Mouse (Mus musculus): ENCODE data around the gene Btbd19.

The Btbd19 gene

GRCm38 (mm10) chr4:117110985-117111384 is 14.5 kb downstream of the Btbd19 start:
- DNase-seq: no peak

GRCm38 (mm10) chr4:117110249-117110648 is 15.3 kb downstream of the Btbd19 start:
- no peak for DNase-seq

GRCm38 (mm10) chr4:117109330-117109729 is 16.2 kb downstream of the Btbd19 start:
- no peak for DNase-seq

DNA sequence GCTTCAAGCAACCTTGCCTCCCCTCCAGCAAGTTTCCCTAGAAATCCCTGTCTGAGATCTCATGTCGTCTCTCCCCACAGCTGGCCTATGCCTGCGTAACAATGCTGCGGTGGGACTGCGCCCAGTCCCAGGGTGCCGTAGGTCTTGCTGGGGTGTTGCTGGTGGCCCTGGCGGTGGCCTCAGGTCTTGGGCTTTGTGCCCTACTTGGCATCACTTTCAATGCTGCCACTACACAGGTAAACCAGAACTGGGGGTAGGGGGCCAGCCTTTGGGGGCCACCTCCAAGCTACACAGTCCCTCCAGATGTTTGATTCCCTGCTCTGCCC is 17.0 kb downstream of the Btbd19 start:
- no peak for DNase-seq

GRCm38 (mm10) chr4:117107813-117108523 is 17.6 kb downstream of the Btbd19 start:
- DNase-seq: no peak

GRCm38 (mm10) chr4:117105127-117105526 is 20.4 kb downstream of the Btbd19 start:
- no peak for DNase-seq

DNA sequence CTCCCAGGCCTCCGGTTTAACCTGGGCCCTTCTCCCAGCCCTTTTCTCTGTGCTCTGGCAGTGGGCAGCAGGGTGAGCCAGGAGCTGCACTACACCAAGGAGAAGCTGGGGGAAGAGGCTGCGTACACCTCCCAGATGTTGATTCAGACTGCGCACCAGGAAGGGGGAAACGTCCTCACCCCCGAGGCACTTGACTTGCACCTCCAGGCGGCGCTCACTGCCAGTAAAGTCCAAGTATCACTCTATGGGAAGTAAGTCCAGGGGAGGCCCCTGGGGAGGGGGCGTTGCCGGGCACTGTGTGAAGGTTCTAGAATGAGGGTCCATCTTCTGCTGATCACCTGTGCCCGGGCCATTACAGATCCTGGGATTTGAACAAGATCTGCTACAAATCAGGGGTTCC is 20.9 kb downstream of the Btbd19 start:
- no peak for DNase-seq

DNA sequence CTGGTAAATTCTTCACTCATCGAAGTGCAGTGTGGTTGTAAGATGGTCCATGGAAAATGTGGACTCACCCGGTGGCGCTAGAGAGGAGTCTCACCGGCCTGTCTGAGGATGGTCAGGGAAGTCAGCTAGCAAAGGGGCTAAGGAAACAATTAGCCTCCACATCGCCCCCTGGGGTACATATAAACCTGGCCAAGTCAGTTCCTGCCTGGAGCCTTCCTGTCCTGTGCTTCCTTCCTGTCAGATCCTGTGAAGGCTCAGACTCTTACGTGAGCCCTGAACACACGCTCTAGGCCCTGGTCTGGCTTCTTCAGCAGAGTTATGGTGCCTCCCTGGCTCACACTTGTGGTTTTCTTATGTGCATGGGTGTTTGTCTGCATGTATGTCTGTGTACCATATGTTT is 24.3 kb downstream of the Btbd19 start:
- DNase-seq: no peak

DNA sequence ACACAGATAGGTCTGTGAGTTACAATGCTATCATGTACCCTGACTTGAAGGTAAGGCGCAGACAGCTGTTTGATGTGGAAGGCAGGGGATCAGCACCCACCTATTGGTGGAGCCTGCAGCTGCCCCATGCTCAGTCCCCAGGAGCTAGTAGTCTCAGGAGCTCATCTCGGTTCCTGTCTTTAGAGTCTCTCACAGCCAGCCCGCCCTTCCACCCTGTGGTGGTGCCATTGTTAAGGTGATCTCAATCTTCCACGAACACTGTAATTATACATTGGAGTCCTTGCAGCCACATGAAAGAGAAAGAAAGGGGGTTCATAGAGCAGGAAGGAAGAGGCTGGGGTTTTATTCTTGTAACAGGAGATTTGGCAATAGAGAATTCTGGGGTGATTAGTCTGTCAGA is 25.5 kb downstream of the Btbd19 start:
- DNase-seq: no peak

GRCm38 (mm10) chr4:117098764-117099036 is 26.8 kb downstream of the Btbd19 start:
- DNase-seq: no peak

- DNase-seq: no peak
These were observed 27.4 kb downstream of the Btbd19 start for GRCm38 (mm10) chr4:117097969-117098763.

- DNase-seq: no peak
These were observed 28.9 kb downstream of the Btbd19 start for GRCm38 (mm10) chr4:117096666-117097065.

GRCm38 (mm10) chr4:117095551-117096452 is 29.7 kb downstream of the Btbd19 start, which contains the start of gene Ptch2:
Gene Ptch2 (plus strand): TSS chr4:117096075.
- DNase-seq: peak; percentile 88

DNA sequence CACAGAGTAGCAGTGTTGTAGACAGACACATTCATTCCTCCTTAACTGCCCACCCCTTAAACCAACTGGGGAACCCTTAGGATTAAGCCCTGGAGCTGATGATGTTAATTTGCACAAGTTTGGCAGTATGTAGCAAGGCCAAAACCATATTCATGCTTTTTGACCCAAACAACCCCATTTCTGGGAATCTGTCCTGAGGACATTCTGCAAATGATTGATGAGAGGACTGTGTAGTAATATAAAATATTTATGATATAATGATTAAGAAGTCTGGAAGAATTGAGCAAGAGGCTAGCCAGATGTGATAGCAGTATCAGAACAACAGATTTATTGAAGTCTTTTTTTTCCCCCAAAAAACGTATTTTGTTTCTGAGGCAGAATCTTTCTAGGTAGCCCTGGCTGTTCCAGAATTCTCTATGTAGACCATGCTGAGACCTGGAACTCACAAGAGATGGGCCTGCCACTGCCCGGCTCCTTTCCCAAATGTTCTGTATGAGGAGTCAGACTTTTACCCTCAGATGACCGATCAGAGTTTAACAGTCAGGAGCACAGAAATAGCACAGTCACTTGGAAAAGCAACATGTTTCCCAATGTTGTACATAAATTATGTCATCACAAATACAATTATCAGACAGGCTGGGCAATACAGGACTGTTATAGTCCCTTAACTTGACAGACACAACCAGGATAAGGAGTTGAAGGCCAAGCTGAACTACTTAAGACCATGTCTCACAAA is 30.7 kb downstream of the Btbd19 start:
- DNase-seq: no peak

DNA sequence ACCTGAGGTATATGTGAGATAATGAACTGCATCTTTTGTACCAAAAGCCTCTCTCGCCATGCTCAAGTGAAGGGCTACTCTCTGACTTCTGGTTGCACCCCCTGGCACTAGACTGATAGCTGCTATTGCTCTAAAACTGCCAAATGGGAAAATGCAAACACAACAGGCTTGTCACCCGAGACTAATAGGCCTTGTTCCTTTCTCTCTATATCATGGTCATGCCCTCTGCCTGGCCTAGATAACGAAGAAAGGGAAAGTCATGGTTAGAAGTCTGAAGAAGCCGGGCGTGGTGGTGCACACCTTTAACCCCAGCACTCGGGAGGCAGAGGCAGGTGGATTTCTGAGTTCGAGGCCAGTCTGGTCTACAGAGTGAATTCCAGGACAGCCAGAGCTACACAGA is 34.9 kb downstream of the Btbd19 start:
- no peak for DNase-seq

DNA sequence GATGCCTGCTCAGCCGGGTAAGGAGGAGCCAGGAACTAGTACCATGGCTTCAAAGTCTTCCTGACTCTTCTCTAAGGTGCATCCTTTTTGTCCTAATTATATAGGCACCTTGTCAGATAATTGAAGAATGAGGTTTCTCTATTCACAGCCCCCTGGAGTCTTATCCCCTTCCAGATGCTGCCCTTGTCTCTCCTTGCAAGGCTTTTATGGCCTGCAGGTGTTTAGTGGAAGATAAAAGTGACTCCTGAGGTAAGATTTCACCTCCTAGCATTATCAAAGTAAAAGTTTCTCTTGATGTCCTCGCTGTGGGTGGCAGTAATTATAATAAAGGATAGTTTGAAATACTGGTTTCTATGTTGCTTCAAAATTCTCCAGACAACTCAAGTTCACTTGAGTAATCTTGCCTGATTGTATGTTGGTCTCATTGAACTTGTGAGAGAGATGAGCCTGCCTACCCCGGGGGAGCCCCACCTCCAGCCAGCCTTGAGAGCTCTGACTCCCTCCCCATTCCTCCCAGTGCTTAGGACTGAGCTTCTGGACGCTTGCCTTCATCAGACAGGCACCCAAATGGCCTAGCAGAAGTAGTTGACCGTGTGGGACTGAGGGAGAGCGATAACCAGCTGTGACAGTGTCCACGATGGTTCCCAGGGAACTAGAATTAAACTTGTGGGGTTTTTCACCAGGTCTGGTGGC is 37.4 kb downstream of the Btbd19 start:
- no peak for DNase-seq

DNA sequence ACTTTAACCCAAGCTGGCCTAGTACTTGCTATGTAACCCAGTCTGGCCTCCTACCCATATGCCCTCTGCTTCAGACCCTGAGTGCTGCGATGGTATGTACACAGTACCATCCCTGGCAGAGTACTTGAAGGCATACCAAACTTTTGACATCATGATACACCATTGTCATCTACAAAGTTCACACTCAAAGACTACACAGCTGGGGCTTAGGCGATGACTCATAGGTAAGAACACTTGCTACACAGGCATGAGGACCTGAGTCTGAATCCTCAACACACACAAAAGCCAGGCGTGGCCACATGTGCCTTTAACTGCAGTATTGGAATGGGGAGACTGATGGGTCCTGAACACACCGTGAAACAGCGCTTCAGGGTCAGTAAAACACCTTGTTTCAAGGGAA is 54.3 kb downstream of the Btbd19 start:
- no peak for DNase-seq

DNA sequence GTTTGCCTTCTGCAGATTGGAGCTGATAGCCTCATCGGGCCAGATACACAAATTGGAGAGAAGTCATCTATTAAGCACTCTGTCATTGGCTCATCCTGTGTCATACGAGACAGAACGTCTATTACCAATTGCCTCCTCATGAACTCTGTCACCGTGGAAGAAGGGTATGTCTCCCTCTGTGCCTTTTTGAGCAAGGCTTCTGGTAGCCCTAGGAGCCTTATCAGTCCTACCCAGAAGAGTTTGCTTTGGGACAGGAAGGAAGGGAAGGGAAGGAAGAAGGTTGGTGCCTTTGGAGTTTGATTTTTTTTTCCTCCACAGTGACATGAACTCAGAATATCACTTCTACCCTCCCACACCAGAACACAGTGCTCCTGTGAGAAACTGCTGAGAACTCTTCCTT is 54.9 kb downstream of the Btbd19 start:
- no peak for DNase-seq

- DNase-seq: no peak
These were observed 55.9 kb downstream of the Btbd19 start for GRCm38 (mm10) chr4:117069647-117070046.

All from right cerebral cortex, postnatal 4 days (tissue).